25 mouse cellular contexts compared by ENCODE assay signal in genomic region chr13:109827909-109828308, GRCm38 (mm10).
DNase-seq lines count a peak whose midpoint lies in the region; ATAC-seq and TF ChIP-seq lines count a peak whose summit lies in the region.
"Had no signal": no experiment of that assay in that cellular context is flagged by ENCODE, and none has a peak within 500 bp of the region (broad histone marks: within the 10 kb centered on the region; RNA-seq: fewer than 3 reads in every experiment).

No protein-coding gene starts in this region.

- H3K27me3 ChIP-seq in liver, embryonic 16.5 days (ENCODE audit: control insufficient read depth, insufficient read depth, low read depth, low read length) = no peaks in the 10 kb centered on the region
- H3K27me3 ChIP-seq: limb, embryonic 15.5 days; megakaryocyte, embryonic 14.5 days; neural tube, embryonic 12.5 days had no signal

- peak overlapping the region; percentile 71 for H3K27ac ChIP-seq in gastrocnemius, adult 2 months
- H3K27ac ChIP-seq in liver, embryonic 16.5 days (ENCODE audit: low read length) = no peak overlapping the region
- H3K27ac ChIP-seq: hindbrain, embryonic 10.5 days; hindbrain, postnatal 0 days; limb, embryonic 15.5 days; neural tube, embryonic 12.5 days; stomach, postnatal 0 days had no signal

- no peak overlapping the region for H3K4me2 ChIP-seq in liver, embryonic 16.5 days (ENCODE audit: low read depth, low read length)
- H3K4me2 ChIP-seq: heart, embryonic 11.5 days; limb, embryonic 15.5 days; neural tube, embryonic 12.5 days had no signal

- 57% methylated on average over 3 of the region's 3 CpGs for WGBS in liver, embryonic 16.5 days (ENCODE audit: insufficient replicate concordance)

- no peak for TF ChIP-seq CTCF in gastrocnemius, adult 2 months (IDR thresholded peaks at IDR 0.05)

- intact Hi-C loops in gastrocnemius, adult 2 months (cut with DNase I) = no loop called here
- intact Hi-C loops in gastrocnemius, postnatal 14 days (cut with DNase I; ENCODE audit: low total_unique reads) = no loop called here

- H3K4me3 ChIP-seq in gastrocnemius, adult 2 months = no peak overlapping the region
- no peak overlapping the region for H3K4me3 ChIP-seq in liver, embryonic 16.5 days (ENCODE audit: low read depth, low read length)
- H3K4me3 ChIP-seq: hindbrain, embryonic 10.5 days; limb, embryonic 15.5 days; megakaryocyte, embryonic 14.5 days; neural tube, embryonic 12.5 days had no signal

- H3K9me3 ChIP-seq in liver, embryonic 16.5 days (replicated peaks; ENCODE audit: control insufficient read depth, low read length) = no peaks in the 10 kb centered on the region
- H3K9me3 ChIP-seq: G1E; hindbrain, embryonic 10.5 days; limb, embryonic 15.5 days; megakaryocyte, embryonic 14.5 days; neural tube, embryonic 12.5 days had no signal

- no peaks in the 10 kb centered on the region for H3K36me3 ChIP-seq in liver, embryonic 16.5 days (ENCODE audit: control insufficient read depth, insufficient read depth)
- H3K36me3 ChIP-seq: hindbrain, embryonic 10.5 days; limb, embryonic 15.5 days; neural tube, embryonic 12.5 days had no signal

- peaks cover 8% of the 10 kb centered on the region for H3K4me1 ChIP-seq in liver, embryonic 16.5 days (ENCODE audit: control insufficient read depth, low read depth, low read length)

- DNase-seq in gastrocnemius, adult 2 months = no peak
- no peak for DNase-seq in gastrocnemius, postnatal 14 days
- peak; percentile 22 for DNase-seq in liver
- no peak for DNase-seq in thymus, adult 18-20 months
- DNase-seq in cerebellum, adult 11-12 months = no peak
- DNase-seq in lung, postnatal 14 days = no peak
- DNase-seq in adrenal gland, postnatal 25 days = no peak
- DNase-seq: adrenal gland, postnatal 14 days; cerebellum, adult 9-10 months; heart, adult 11 months; heart, postnatal 10 days; kidney, adult 11 months; left cerebral cortex, postnatal 4 days; midbrain, embryonic 14.5 days; right cerebral cortex, postnatal 14 days had no signal

- ATAC-seq in liver, embryonic 16.5 days (ENCODE audit: low read depth) = peak; percentile 58; the same call in 1 of the 2 replicates
- ATAC-seq: forebrain, embryonic 14.5 days; hindbrain, postnatal 0 days had no signal

- no peak overlapping the region for H3K9ac ChIP-seq in liver, embryonic 16.5 days (ENCODE audit: low read depth, low read length)
- H3K9ac ChIP-seq: limb, embryonic 15.5 days; neural tube, embryonic 12.5 days had no signal
